Mouse (Mus musculus) stomach, embryonic 14.5 days (tissue): Measurements from ENCODE around the gene Gns. TPM values are rescaled to one million over a fixed set of nuclear protein-coding genes. Genes with fewer than 3 reads are reported as not detected.
"Not testable (repeated sequence)": the region's sequence is repeated elsewhere in the genome, so short reads cannot be mapped to it uniquely, and the experiment has no call there.

Experiments
- ATAC-seq: fragments of 200-750 bp; cut with Nextera tagmentation; 2 replicates; pipeline ENCODE4 v1.8.0; 2017; ENCODE audit warnings: low read depth, moderate TSS enrichment; ENCODE audit not compliant: insufficient number of reproducible peaks, insufficient read depth, low FRiP score
- H3K27ac ChIP-seq: fragments of 300-500 bp; sonication (generic); 2 replicates; pipeline ENCODE4 v1.5.1; 2014; ENCODE audit warnings: mild to moderate bottlenecking, low read length, moderate library complexity, mixed read lengths
- H3K27me3 ChIP-seq: fragments of 300-500 bp; sonication (generic); 2 replicates; pipeline ENCODE4 v1.6.1; 2014; ENCODE audit warnings: low read length, control low read depth, mixed read lengths; ENCODE audit not compliant: control insufficient read depth, insufficient read depth
- H3K36me3 ChIP-seq: fragments of 300-500 bp; sonication (generic); 2 replicates; pipeline ENCODE4 v1.6.1; 2014; ENCODE audit warnings: mild to moderate bottlenecking, control low read depth, low read length, moderate library complexity, mixed read lengths; ENCODE audit not compliant: control insufficient read depth, insufficient read depth
- H3K4me1 ChIP-seq: fragments of 300-500 bp; sonication (generic); 2 replicates; pipeline ENCODE4 v1.6.1; 2014; ENCODE audit warnings: low read length, control low read depth, mixed read lengths; ENCODE audit not compliant: control insufficient read depth, insufficient read depth
- H3K4me2 ChIP-seq: fragments of 300-500 bp; sonication (generic); replicated peaks from 2 replicates; pipeline ENCODE4 v1.6.1; 2014; ENCODE audit warnings: low read depth, low read length, control low read depth
- H3K4me3 ChIP-seq: fragments of 300-500 bp; sonication (generic); 2 replicates; pipeline ENCODE4 v1.5.1; 2014; ENCODE audit warnings: low read depth, low read length, control low read depth
- H3K9ac ChIP-seq: fragments of 300-500 bp; sonication (generic); replicated peaks from 2 replicates; pipeline ENCODE4 v1.6.1; 2014; ENCODE audit warnings: low read depth, mild to moderate bottlenecking, control low read depth, low read length, moderate library complexity, mixed read lengths
- H3K9me3 ChIP-seq: fragments of 300-500 bp; sonication (generic); 2 replicates; pipeline ENCODE4 v1.6.1; 2016; ENCODE audit warnings: low read depth, low read length, control low read depth; ENCODE audit not compliant: control insufficient read depth
- WGBS: fragments of 180-500 bp; shearing (Covaris S2); extraction: QIAGEN DNeasy Blood & Tissue Kit; methylation state at CpG from one replicate; pipeline ENCODE4 v1.1.7; 2014; 5-methylcytosine and 5-hydroxymethylcytosine counted together
- polyA plus RNA-seq: library from polyadenylated mRNA; unstranded; fragments of >200 nt; fragmentation: Nextera tagmentation; extraction: Ambion mirVana; gene quantifications from 2 replicates; pipeline ENCODE4 v1.2.1, GENCODE M21; 2014

Gene Gns
- polyA plus RNA-seq, 1 experiment from 2014 or later = 53.7 TPM

DNA sequence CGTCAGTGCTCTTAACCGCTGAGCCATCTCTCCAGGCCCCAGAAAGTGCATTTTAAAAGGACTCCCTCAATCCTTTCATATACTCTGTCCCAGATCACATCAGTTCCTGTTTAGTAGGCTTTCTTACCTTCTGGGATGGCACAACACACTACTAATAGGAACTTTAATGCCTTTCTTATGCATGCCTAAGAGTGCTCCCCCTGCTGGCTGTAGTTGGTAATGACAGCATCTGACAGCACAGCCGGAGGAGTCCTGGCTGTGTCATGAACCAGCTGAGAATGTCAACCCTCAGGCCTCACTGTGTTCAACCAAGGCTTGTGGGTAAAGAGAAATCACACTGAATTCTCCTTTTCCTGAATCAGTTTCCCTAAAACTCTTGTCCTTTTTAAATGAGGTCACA is 30.3 kb upstream of the Gns start:
- Histone ChIP-seq H3K36me3 (no peaks in the 10 kb centered on the region), H3K9ac (no peak overlapping the region)
- 68% methylated on average over 3 of the region's 3 CpGs for WGBS

DNA sequence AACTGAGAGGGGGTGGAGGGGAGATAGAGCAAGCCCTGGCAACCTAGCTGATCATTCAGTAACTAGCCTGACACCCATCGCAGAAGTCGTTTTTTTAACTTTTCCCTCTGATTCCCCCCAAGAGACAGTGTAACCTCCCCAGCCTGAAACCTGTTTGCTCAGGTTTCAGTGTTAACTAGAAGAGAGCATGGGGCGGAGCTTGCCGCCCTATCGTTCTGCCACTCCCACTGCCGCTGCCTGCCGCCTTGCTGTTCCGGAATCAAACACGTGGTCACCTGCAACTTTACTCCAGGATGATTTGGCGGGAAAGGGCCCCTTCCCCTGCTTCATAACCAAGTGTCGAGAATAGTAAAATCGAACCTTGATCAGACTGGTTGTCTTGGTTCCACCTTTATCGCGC is 28.4 kb upstream of the Gns start:
- not testable (repeated sequence) for H3K4me2 ChIP-seq, H3K9ac ChIP-seq, H3K9me3 ChIP-seq, H3K4me3 ChIP-seq, H3K27me3 ChIP-seq, H3K27ac ChIP-seq, ATAC-seq, H3K4me1 ChIP-seq, H3K36me3 ChIP-seq
- 62% methylated on average over 14 of the region's 14 CpGs for WGBS

More for the DNA sequence above, 30.3 kb upstream of the Gns start:
- Histone ChIP-seq H3K27me3 (no peaks in the 10 kb centered on the region), H3K27ac (no peak overlapping the region), H3K4me3 (no peak overlapping the region), H3K4me2 (no peak overlapping the region), H3K9me3 (no peaks in the 10 kb centered on the region; the same call in 1 of the 2 replicates), H3K4me1 (no peaks in the 10 kb centered on the region)
- ATAC-seq = no peak

DNA sequence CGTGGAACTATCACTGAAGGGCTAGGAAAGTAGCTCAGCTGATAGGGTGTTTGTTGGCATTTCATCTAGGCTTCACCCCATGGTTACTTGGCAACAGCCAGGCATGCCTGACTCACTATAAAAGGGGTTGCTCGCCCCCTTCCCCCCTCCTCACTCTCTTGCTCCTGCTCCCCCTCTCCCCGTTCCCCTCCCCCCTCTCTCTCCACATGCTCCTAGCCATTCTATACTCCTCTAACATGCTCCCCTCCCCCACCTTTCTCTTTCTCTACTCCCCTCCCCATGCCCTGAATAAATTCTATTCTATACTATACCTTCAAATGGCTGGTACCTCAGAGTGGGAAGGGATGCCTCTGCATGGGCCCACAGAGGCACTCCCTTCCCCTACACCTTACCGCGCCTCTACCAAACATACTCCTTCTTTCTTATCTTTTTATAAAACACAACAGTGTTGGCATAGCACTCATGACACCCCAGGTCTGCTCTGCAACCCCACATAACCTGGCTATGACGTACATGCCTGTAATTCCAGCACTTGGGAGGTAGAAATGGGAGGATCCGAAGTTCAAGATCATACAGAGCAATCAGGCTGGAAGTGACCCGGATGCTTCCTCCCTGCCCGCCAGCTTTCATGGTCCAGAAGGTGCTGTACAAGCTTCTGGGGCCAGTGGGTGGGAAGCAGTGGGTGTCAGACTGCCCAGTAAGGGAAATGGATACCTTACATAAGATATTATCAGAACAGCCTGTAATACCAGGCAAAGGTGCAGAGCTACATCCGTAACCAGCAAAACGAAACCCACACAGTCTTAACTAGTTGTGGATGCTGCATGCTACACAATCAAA is 23.9 kb upstream of the Gns start:
- H3K4me3 ChIP-seq = no peak overlapping the region
- no peak overlapping the region for H3K4me2 ChIP-seq
- no peak for ATAC-seq
- H3K27me3 ChIP-seq = no peaks in the 10 kb centered on the region
- no peaks in the 10 kb centered on the region for H3K36me3 ChIP-seq
- no peak overlapping the region for H3K9ac ChIP-seq
- no peaks in the 10 kb centered on the region for H3K9me3 ChIP-seq
- H3K4me1 ChIP-seq = no peaks in the 10 kb centered on the region
- 64% methylated on average over 11 of the region's 11 CpGs for WGBS
- no peak overlapping the region for H3K27ac ChIP-seq

DNA sequence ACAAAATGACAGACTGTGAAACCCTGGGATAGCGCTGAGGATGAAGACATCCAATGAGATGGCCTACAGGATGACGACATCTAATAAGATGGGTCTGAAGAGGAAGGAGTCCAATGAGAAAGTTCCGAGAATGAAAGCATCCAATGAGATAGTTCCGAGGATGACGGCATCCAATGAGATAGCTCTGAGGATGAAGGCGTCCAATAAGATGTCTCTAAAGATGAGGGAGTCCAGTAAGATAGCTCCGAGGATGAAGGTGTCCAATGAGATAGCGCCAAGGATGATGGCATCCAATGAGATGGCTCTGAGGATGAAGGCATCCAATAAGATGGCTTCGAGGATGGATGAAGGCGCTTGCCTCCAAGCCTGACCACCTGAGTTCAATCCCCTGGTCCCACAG is 22.6 kb upstream of the Gns start:
- no peak overlapping the region for H3K9ac ChIP-seq
- no peak overlapping the region for H3K27ac ChIP-seq
- no peaks in the 10 kb centered on the region for H3K4me1 ChIP-seq
- WGBS = 95% methylated on average over 10 of the region's 10 CpGs
- H3K27me3 ChIP-seq = no peaks in the 10 kb centered on the region
- H3K4me3 ChIP-seq = no peak overlapping the region
- no peak for ATAC-seq
- H3K4me2 ChIP-seq = no peak overlapping the region
- no peaks in the 10 kb centered on the region for H3K36me3 ChIP-seq
- no peaks in the 10 kb centered on the region for H3K9me3 ChIP-seq

DNA sequence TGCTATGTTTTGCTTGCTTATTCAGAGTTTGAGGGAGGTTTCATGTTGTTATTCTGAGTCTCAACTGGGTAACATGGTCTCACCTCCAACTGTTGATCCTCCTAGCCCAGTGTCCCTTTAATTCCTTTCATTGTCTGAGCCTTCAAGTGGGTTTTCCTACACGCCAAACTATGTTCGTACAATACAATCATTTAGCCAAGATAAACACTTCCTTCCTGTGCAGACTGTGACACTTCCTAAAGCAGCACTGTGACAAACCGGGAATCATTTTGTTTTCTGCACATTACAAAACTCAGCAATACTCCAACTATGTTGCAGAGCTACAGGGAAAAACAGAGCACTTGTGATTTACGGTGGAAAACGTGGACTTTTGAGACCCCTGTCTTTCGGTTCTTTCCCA is 21.0 kb upstream of the Gns start:
- Histone ChIP-seq H3K4me1 (no peaks in the 10 kb centered on the region), H3K4me2 (no peak overlapping the region), H3K27me3 (no peaks in the 10 kb centered on the region), H3K36me3 (no peaks in the 10 kb centered on the region), H3K4me3 (no peak overlapping the region), H3K9ac (no peak overlapping the region), H3K9me3 (no peaks in the 10 kb centered on the region), H3K27ac (no peak overlapping the region)
- no peak for ATAC-seq
- WGBS = 54% methylated on average over 6 of the region's 6 CpGs

DNA sequence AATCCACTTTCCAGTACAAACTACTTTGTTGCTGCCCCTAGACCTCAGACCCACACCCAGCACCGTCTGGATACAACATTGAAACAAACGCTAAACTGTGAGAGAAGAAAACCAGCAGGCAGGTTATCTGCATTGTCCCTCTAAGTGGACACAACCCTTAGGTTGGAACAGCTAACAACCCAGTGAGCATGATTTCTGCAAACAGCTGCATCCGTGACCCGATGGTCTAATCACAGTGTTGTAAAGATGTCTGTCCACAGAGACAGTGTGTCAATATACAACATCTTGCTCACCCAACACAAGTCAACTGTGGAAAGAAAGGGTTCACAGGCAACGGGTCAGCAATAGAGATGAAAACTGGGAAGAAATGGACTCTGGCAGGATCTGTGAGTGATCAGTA is 15.6 kb upstream of the Gns start:
- Histone ChIP-seq H3K4me1 (peaks cover 7% of the 10 kb centered on the region; the same call in 1 of the 2 replicates), H3K4me2 (peak overlapping the region; percentile 83), H3K36me3 (no peaks in the 10 kb centered on the region), H3K9ac (no peak overlapping the region), H3K27me3 (peaks cover 9% of the 10 kb centered on the region), H3K27ac (no peak overlapping the region), H3K9me3 (no peaks in the 10 kb centered on the region), H3K4me3 (no peak overlapping the region; the same call in 1 of the 2 replicates)
- WGBS = 36% methylated on average over 5 of the region's 5 CpGs
- no peak for ATAC-seq

DNA sequence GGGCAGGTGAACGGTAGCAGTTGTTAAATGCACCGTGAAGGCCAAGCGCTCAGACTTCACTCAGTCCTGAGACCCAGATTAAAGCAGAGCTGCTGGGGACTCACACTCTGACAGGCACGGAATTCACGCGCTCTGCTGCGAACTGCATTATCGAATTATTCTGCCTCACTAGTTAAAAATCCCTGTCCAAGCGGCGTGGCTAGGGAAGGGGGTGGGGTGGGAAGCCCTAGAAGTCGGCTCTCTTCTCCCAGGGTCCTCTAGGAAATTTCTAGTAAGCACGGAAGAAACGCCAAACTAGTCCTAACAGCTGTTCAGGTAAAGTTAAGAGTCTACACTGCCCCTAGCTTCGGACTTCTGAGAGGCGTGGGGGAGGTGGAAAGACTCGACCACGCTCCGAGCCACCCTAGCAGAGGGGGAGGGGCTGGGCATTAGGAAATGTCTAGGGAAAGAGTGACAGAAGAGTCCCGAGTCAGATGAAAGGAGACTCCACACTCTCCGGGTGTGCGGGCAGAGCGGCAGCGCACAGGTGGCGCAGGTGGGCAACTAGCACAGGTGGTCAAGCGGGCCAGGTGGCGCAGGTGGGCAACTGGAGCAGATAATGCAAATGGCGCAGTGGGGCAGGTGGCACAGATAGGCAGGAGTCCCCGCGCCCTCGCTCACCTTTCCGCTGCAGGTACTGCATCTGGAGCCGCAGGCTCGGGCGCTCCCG is 14.4 kb upstream of the Gns start:
- Histone ChIP-seq H3K9ac (peak overlapping the region; percentile 38; the same call in 1 of the 2 replicates), H3K27ac (peak overlapping the region; percentile 84), H3K27me3 (peaks cover 9% of the 10 kb centered on the region), H3K4me2 (peak overlapping the region; percentile 83), H3K4me1 (peaks cover 7% of the 10 kb centered on the region; the same call in 1 of the 2 replicates), H3K4me3 (peak overlapping the region; percentile 59), H3K9me3 (no peaks in the 10 kb centered on the region), H3K36me3 (no peaks in the 10 kb centered on the region)
- 2% methylated on average over 35 of the region's 35 CpGs for WGBS
- peak; percentile 70; the same call in 1 of the 2 replicates for ATAC-seq

DNA sequence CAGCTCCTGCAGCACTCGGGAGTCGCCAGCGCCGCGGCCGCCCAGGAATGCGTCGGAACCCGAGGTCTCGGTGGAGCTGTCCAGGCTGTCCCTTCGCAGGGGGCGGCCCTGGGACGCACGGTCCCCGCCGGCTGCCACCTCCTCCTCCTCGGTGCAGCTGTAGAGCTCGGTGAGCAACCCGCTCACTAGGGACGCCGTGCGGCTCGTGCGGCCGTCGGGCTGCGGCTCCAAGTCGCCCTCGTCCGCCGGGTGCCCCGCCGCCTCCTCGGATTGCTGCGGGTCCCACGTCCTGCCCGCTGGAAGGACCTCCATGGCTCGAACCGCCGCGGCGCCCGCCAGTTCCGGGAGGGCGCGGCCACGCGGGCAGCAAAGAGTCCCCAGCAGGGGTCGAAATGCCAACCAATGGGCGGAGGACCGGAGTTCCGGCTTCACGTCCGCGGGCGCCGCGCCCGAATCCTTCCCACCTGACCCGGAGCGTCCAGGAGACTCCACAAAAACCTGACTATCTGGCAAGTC is 13.8 kb upstream of the Gns start, which contains the start of gene Tbc1d30:
TSS of gene Tbc1d30 (minus strand) at position 213 of the 516 bp plus-strand sequence.
- under 1% methylated on average over 61 of the region's 61 CpGs for WGBS
- Histone ChIP-seq H3K4me1 (peaks cover 7% of the 10 kb centered on the region; the same call in 1 of the 2 replicates), H3K4me3 (peak within 1 kb of the TSS; percentile 59), H3K9me3 (no peaks in the 10 kb centered on the region), H3K4me2 (peak within 1 kb of the TSS; percentile 83), H3K9ac (peak within 1 kb of the TSS; percentile 38; the same call in 1 of the 2 replicates), H3K36me3 (no peaks in the 10 kb centered on the region), H3K27ac (peak within 1 kb of the TSS; percentile 84), H3K27me3 (peaks cover 9% of the 10 kb centered on the region)
- ATAC-seq = peak; percentile 73
